Mouse (Mus musculus) olfactory bulb, adult 2 months (tissue): ENCODE data around the gene Gm9918.

Experiments used
- CTCF ChIP-seq: fragments of 200-500 bp; IDR thresholded peaks from 2 replicates; pipeline ENCODE4 v1.5.1; 2012; ENCODE audit warnings: low read depth, mild to moderate bottlenecking, low read length, moderate library complexity; ENCODE audit not compliant: insufficient read depth
- POLR2A ChIP-seq: fragments of 200-500 bp; IDR thresholded peaks from 2 replicates; pipeline ENCODE4 v1.6.1; 2012; ENCODE audit warnings: mild to moderate bottlenecking, low read depth, low read length, moderate library complexity; ENCODE audit not compliant: insufficient read depth

GRCm38 (mm10) chr15:102279783-102280520 is 9.6 kb downstream of the Gm9918 start:
- TF ChIP-seq CTCF (no peak), POLR2A (no peak)
